Mouse (Mus musculus) layer of hippocampus, postnatal 36 days (tissue): ENCODE measurements around the gene Unc93b1. TPM values are rescaled to one million over a fixed set of nuclear protein-coding genes. Genes with fewer than 3 reads are reported as not detected.
A peak's percentile ranks its signal among the peaks of the same experiment; 100 is the strongest.
"Not testable (repeated sequence)": the region's sequence is repeated elsewhere in the genome, so short reads cannot be mapped to it uniquely, and the experiment has no call there.

Experiments used
- DNase-seq, 2 experiments: peaks; one replicate each; pipeline ENCODE4 v3.0.0; 2022
- total RNA-seq, 2 experiments: library from RNA; stranded (reverse); gene quantifications; 2 replicates each; pipeline ENCODE4 v1.2.3; 2021

Unc93b1 gene
- total RNA-seq, 2 experiments from 2014 or later: 14.2 to 14.5 TPM

DNA sequence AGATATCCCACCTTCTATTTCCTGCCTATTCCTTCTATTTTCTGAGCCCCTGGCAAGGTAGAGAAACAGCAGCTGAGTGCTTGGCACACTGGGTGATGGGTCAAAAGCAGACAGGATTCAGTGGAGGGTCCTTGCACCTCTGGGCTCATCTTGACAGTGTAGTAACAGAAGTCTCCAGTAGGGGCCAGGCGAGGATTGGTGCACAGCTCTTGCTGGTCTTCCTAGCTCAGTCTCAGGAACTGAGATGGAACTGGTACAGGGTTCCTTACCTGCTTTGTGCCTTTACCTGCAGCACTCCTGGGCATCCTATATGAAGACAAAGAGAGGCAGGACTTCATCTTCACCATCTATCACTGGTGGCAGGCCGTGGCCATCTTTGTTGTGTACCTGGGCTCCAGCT lies 11.7 kb downstream of the Unc93b1 start:
- peak; percentile 59 to 68 for DNase-seq

DNA sequence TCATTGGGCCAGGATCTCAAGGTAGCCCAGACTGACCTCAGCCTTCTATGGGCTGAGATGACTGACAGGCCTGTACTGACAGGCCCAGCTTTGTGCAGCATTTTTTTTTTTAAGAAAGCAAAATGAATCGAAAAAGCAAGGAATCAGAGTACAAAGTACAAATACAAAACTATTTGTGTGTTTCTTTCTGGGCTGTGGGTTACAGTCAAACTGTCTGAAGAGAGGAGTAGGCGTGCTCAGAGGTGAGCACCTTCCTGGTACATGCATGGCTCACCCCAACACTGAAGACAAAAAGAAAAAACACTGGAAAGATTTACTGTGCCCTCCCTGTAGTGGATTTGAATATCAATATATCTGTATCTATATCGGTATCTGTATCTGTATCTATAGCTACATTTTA lies 12.8 kb downstream of the Unc93b1 start:
- DNase-seq: no peak

DNA sequence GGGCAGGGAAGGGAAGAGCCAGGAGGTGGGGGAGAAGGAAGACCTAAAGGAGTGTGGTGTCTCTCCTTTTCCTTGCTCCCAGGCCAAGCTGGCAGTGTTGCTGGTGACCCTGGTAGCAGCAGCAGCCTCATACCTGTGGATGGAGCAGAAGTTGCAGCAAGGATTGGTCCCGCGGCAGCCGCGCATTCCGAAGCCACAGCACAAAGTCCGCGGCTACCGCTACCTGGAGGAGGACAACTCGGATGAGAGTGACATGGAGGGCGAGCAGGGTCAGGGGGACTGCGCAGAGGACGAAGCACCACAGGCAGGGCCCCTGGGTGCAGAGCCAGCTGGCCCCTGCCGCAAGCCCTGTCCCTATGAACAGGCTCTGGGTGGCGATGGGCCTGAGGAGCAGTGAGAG lies 13.6 kb downstream of the Unc93b1 start:
- no peak for DNase-seq

DNA sequence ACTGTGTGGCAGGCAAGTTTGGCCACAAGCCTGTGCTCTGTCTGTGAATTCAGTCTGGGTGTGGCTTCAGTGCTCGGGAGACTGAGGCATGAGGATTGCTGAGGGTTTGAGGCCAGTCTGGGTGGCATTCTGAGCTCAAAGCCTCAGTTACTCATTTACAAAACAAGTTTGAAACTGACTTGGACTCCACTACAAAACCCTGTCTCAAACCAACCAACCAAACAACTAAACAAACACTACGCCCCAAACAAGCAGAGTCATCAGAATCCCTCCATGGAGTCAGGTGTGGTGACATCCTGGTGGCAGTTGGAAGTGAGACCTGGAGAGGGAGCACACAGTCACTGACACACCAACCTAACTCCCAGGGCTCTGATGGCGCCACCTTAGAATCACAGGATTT lies 15.3 kb downstream of the Unc93b1 start:
- DNase-seq: no peak

DNA sequence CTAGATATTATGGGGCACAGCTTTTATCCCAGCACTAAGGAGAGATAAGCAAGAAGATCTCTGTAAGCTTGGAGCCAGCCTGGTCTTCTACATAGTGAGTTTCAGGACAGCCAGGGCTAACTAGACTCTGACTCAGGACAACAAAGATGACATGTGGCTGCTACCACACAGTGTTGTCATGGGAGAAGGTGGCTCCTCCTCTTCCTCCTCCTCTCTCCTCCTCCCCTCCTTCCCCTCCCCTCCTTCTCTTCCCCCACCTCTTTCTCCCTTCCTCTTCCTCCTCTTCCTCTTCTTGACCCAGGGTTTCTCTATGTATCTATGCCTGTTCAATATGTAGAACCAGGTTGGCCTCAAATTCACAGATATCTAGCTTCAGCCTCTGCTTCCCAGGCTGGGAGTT lies 16.5 kb downstream of the Unc93b1 start:
- no peak for DNase-seq

DNA sequence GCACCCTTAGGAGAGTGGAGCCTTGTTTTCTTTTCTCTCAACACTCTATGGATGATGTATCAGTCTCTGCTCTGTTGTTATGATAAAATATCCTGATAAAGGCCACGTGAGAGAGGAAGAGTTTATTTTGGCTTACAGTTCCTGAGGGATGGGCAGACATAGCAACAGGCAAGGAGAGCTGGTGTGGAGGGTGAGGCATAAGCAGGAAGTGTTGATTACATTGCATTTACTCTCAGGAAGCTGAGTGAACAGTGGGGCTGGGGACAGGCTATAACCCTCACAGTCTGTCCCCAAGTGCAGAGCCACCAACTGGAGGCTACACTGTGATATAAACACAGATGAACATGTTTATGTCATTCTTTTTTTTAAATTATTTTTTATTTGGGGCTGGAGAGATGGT lies 17.1 kb downstream of the Unc93b1 start:
- no peak for DNase-seq

DNA sequence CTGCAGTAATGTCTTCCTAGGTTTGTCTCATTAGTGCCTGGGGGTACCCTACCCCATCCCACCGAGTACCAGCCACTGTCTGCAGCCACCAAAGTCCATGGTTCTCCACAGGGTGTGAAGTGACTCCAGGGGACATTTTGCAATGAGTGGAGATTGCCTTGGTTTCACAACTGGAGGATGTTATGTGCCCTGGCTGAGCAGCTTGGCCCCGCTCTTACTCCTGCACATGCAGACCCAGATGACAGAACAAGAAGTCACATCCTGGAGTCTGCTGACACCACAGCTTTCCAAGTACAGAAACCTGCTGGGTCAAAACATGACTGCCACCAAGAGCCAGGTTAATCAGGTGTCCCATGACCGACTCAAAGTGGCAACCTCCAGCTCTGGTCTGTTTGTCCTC lies 20.0 kb downstream of the Unc93b1 start:
- no peak for DNase-seq

DNA sequence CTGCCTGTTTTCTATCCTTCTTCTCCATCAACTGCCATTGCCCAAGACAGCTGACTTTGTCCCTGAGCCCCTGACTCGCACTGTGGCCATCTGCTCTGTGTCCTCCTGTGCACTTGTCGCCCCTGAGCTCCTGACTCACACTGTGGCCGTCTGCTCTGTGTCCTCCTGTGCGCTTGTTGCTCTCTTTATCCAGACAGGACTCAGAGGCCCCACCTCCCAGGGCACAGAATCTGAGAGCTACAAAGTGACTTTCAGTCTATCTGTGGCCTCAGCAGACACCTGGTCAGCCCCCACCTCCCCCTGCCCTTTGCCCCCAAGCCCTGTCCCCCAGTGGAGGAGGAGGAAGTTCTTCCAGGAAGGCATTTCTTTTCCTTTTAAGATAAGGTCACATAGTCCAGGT lies 20.8 kb downstream of the Unc93b1 start:
- no peak for DNase-seq

DNA sequence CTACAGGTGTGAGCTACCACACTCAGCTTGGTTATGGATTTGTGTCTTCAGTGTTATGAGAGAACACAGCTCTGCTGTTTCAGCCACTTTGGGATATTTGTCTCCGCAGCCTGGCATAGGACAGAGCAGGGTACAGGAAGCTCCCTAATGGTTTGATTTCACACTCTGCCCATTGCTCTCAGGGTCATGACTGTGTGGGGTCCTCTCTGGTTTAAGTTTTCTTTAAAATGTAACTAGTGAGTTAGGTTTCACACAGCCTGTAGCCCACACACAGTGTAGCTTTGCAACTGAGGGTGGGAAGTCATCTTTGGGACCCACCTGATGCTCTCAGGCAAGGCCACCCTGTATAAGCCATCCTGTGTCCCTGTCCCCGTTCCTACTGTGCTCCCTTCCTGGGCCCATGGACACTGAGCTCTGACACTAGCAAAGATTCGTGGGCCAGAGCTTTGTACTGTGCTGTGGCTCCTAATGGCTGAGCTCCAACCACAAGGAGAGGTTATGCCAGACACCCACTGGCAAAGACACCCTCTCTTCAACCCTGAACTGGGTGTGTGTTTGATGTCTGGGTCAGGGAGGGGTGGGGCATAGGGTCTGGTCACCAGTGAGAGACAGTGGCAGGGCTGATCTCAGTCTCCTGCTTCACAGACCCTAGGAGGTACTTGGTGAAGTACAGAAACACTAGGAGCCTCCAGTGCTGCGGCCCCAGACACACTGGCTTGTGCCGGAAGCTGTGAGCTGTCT lies 22.5 kb downstream of the Unc93b1 start:
- DNase-seq: not testable (repeated sequence)

DNA sequence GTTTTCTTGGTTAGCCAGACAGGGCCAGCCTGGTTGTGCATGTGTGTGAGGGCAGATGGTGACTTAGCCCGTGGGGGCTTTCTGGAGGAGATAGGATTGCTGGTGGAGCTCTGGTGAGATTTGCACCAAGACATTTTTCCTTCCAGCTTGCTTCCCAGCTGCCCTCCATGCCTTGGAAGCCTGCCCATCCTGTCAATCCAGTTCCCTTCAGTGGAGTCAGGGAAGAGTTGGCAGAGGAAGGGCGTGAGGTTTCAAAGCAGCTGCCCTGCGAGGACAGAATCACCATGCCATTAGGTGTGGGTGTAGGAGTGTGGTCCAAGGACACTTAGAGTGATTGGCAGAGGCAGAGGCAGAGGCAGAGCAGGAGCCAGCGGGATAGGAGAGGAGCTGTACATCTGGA lies 23.5 kb downstream of the Unc93b1 start, which contains the start of gene Aldh3b3:
Gene Aldh3b3, plus strand, starts transcription at position 176 of the 400 bp plus-strand sequence.
- no peak for DNase-seq

DNA sequence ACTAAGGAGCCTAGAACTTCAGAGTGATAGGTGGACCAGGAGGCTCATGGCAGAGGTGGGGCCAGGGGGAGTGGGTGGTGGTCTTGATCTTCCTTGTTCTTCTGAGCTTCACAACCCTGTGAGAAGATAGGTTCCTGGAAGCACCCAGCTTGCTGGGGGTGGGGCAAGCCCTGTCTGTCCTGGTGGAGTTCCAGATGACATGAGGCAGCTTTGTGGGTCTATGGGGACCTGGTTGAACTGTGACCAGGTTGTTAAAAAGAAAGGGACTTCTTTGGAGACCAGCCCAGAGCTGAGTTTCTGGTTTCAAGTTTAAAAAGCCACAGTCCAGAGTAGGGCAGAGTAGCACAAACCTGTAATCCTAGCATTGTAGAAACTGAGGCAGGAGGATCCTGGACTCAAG lies 24.0 kb downstream of the Unc93b1 start:
- DNase-seq: no peak

DNA sequence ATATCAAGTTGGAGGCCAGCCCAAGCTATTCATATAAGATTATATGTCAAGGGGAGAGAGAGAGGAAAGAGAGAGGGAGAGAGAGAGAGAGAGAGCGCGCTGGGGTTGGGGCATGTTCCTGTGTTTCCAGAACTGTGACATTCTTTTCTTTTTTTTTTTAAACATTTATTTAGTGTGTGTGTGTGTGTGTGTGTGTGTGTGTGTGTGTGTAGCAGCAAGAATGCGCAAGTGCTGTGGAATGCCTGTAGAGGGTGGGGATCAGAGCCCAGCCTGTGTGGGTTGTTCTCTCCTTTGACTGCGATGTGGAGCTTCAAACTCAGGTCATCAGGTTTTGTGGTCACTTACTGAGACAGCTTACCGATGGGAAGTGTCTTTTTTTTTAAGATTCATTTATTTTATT lies 25.2 kb downstream of the Unc93b1 start:
- DNase-seq: no peak

DNA sequence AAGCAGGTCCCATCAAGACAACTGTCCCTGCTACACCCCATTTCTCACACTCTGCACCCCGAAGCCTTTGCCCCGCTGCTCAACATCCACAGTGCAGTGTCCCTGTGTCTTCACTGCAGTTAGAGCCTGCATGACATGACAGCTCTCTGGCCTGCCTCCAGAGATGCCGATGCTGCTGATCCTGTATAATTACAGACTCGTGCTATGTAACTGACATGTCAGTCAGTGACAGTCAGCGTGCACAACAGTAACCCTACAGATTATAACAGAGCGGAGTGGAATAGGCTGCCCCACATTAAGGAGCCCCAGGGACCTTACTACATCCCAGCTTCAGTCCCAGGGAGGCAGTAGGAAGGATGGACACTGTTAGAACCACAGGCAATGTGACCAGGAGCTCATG lies 26.8 kb downstream of the Unc93b1 start:
- not testable (repeated sequence) for DNase-seq

DNA sequence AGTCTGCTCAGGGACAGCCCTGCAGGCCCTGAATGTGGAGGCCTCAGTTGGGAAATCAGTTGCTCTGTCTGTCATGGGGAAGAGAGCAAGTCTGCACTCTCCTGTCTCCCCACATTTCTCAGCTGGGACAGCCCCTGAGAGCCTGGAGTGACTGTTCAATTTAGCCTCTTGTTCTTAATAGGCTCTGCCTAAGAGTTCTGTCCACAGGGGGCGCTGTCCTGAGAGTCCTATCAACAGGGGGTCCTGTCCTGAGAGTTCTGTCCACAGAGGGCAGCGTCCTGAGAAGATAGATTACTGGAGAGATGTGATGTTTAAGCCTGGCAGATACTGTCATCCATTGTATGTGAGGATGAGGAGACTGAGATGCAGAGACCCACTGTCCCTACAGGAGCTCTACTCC lies 27.5 kb downstream of the Unc93b1 start:
- no peak for DNase-seq

DNA sequence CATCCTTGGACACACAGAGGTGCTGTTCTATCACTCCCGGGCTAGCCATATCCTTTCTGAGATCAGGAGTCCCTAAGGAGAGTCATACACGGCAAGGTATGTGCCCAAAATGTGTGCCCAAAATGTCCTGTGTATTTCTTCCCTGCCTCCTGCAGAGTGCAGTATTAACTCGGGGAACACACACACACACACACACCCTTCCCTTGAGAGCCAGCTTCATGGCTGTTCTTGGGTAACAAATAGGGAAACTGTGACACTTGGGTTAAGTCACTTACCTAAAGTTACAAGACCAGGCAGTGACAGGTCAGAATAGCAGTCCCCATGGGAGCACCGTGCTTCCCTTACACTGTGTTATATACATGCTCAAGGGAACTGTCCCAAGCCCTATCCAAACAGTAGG lies 29.0 kb downstream of the Unc93b1 start:
- DNase-seq: no peak

DNA sequence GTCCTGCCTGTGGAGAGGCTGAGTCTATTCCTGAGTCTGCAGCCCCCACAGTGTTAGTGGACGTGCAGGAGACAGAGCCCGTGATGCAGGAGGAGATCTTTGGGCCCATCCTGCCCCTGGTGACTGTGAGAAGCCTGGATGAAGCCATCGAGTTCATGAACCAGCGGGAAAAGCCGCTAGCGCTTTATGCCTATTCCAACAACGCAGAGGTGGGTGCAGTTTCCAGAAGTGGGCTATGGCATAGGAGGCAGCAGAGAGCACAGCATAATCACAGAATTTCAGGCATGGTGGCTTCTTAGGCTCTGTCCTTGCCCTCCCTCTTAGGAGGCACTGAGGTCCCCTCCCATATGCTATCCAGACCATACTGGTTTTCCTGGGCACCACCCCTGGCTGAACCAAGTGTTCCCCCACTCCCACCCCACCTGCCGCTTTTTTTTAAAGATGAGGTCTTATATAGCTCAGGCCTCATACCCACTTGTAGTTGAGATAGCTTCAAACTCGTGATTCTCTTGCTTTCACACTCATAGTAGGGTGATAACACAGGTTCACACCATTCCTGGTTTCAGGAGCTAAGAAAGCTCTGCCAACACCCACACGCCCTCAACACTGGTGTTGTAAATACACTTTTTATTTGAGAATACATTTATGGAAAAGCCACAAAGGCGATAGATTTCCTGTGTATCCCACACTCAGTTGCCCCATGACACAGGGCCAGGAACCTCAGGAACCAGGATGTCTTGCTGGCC lies 31.5 kb downstream of the Unc93b1 start:
- no peak for DNase-seq

DNA sequence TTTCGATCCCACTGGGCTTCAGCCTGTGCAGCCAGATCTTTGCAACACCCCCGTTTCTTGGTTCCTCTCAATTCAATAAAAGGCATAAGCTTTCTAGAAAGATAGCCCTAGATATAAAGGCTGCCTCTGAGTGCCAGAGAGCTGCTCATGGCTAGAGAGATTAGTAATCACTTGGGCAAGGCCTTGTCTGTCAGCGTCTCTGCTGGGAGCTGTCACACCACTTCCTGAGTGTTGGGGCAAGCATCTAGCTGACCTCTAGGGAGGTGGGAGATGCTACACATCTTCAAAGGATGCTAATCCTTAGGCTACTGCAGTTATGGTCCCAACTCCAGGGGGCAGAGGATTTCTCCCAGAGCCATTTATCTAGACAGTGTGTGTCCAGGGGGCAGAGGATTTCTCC lies 32.3 kb downstream of the Unc93b1 start:
- no peak for DNase-seq

DNA sequence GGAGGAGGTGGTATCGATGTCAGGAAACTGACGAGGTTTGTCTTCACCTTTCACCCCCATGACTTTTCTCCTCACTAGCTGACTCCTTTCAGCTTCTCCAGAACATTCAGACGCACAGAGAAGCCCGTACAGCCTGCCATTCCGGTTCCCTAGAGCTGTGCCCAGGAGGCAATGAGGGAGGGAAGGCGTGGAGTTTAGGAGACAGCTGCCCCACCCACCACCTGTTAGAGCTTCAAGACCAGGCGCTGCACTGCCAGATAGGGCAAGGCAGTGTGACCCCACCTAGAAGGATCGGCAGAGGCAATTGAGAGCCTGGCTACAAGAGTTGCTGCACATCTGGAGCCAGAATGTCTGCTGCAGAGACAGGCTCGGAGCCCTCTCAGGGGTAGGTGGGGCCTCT lies 37.2 kb downstream of the Unc93b1 start, which contains the start of gene Aldh3b2:
Gene Aldh3b2, plus strand, starts transcription at position 100 of the 400 bp plus-strand sequence.
- DNase-seq: no peak

DNA sequence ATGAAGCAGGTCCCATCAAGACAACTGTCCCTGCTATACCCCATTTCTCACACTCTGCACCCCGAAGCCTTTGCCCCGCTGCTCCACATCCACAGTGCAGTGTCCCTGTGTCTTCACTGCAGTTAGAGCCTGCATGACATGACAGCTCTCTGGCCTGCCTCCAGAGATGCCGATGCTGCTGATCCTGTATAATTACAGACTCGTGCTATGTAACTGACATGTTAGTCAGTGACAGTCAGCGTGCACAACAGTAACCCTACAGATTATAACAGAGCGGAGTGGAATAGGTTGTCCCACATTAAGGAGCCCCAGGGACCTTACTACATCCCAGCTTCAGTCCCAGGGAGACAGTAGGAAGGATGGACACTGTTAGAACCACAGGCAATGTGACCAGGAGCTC lies 39.6 kb downstream of the Unc93b1 start:
- DNase-seq: not testable (repeated sequence)

DNA sequence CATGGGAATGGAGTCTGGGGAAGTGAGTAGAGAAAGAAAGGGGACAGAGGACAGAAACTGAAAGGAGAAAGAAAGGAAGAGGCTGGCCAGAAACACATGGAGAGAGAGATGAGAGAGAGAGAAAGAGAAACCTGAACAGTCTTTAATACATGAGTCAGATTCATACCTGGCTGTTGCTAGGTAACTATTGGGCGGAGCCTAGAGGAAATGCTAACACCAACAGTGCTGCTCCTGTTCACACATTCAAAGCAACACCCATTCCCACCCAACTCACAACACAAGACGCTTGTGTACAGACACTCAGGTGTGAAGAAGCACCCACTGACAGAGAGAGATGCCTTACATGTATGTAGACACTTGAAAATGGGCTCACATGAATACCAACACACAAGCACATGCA lies 40.9 kb downstream of the Unc93b1 start:
- no peak for DNase-seq

DNA sequence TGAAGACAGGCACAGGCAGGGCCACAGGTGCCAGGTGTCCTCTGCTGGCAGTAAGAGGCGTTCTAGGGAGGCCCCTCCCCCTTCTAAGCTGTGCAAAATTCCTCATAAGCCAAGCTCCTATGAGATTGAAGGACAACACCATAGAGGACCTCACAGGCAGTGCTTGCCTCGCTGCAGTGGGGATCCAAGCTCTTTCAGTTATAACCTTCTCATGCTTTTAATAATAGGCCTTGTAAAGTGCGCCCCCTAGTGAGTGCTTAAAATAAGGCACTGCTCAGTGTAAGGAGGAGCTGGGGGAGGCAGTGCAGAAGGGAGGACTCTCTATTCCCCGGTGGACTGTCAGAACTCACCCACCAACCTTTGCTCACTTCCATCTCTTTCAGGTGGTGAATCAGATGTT lies 45.3 kb downstream of the Unc93b1 start:
- DNase-seq: peak; percentile 59 to 73

DNA sequence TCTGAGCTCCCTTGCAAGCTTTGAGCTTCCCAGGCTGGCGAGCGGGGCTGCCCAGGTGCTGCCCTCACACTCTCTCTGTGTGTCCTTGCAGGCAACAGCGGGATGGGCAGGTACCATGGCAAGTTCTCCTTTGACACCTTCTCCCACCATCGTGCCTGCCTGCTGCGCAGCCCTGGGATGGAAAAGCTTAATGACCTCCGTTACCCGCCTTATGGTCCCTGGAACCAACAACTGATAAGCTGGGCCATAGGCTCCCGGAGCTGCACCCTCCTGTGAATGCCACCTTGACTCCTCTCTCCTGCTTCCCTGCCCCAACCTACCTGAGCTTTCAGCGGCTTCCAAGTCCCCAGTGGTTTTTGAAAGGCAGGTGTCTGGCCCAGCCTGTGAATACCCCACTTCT lies 45.9 kb downstream of the Unc93b1 start:
- DNase-seq: no peak

DNA sequence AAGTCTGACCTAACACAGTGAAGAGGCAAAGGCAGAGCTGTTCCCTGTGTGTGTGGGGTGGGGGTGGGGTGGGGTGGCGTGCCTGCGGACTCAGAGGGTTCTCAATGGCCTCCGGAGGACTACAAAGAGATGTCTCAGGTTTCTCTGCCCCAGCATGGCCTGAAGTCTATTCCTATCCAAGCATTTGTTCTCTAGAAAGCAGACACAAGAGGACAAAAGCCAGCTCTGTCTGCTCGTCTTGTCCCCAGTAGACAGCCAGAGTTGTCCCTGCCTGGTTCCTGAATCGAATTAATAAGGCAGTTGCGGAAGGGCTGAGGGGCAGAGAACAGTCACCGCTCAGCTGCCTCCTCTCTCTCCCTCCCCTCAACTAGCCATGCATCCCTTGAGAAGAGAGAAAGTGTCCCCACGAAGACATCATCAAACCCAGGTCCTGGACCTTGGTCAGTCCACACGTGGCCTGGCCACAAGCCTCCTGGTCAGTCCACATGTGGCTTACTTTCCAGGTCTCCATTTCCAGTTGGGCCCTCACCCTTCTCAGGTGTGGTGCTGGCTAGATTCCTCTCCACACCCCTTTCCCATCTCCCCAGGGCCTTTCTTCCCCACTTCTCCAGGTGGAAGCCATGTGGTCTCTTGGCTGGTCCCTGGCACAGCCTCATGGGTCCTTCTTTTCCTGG lies 48.7 kb downstream of the Unc93b1 start:
- DNase-seq: no peak
